Mouse (Mus musculus): ENCODE data around the gene Cd28.

GRCm38 (mm10) chr1:60821590-60821989, 105.0 kb downstream of the Cd28 start:
- TF ChIP-seq EP300 (IDR thresholded peaks at IDR 0.05; ENCODE audit: insufficient read depth, low read depth, low read length) (no peak), POLR2A (IDR thresholded peaks at IDR 0.05; ENCODE audit: insufficient read depth, low read depth, low read length) (no peak)
